Mouse (Mus musculus) left cerebral cortex, adult 11 months (tissue): ENCODE results near the gene Klhl26.

ENCODE experiments used
- DNase-seq: peaks from one replicate; pipeline ENCODE4 v3.0.0; 2022; ENCODE audit warnings: low spot score

Gene Klhl26

DNA sequence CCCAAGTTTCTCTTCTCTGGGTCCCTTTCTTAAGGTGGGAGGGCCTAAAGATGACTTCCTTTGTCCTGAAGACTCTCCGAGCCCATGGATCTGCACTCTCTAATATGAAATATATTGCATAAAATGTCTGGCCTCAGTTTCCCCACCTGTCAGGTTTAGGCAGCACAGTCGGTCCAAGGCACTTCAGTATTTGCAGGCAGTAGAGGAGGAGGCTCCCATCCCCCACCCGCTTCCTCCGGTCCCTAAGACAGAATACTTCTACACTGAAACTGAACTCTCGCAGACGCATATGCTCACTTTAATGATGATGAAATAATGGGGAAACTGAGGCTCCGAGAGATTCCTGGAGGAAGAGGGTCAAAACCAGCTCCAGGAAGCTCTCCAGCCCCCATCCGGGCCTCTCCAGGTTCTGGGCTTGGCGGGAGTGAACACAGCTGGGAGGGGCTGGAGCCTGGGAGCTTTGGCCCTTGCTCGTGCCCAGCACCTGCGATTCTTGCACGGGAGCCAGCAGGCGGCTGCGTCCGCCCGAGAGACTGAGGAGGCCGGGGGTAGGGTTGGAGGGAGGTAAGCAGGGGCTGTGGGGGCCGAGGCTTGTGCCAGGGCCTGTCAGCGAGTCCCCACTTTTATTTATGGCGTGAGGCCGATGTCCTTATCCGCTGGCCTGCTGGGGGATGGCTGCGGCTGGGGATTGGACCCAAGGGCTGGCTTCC is 25.2 kb upstream of the Klhl26 start:
- DNase-seq, result no peak

DNA sequence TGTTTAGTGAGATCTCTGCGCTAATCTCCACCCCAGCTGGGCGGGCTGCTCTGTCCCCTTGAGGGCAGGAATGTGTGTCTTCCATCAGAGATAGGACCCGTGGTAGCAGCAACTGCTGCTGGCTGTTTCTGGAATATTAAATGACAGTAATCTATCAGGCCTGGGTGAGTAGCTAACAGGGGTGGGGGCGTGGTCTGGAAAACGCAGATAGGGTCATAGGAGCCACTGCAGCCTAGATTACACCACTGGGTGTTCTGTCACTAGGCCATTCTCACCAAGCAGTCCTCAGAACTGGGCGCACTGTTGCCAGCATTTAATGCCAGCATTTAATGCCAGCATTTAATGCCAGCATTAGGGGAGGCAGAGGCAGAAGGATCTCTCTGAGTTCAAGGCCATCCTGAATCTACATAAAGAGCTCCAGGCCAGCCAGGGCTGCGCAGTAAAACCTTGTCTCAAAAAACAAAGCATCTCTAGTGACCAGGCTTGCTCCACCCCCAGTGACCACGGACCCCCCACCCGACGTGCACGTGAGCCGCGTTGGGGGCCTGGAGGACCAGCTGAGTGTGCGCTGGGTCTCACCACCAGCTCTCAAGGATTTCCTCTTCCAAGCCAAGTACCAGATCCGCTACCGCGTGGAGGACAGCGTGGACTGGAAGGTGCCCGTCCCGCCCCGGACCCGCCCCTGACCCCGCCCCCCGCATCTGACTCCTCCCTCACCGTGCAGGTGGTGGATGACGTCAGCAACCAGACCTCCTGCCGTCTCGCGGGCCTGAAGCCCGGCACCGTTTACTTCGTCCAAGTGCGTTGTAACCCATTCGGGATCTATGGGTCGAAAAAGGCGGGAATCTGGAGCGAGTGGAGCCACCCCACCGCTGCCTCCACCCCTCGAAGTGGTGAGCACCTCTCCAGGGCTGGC is 23.9 kb upstream of the Klhl26 start:
- no peak for DNase-seq

DNA sequence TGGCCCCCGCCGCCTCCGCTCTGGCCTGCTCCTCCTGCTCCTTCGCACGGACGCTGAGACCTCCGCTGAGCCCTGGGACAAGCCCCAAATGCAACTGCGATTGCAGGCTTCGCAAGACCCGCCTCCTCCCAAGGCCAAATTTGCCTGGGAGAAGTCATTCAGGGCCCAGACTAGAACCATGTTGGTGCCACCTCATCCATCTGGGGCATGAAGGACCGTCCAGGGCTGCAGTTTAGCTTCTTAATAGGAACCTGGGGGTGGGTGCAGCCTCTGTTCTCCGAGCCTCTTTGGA is 18.9 kb upstream of the Klhl26 start:
- no peak for DNase-seq

DNA sequence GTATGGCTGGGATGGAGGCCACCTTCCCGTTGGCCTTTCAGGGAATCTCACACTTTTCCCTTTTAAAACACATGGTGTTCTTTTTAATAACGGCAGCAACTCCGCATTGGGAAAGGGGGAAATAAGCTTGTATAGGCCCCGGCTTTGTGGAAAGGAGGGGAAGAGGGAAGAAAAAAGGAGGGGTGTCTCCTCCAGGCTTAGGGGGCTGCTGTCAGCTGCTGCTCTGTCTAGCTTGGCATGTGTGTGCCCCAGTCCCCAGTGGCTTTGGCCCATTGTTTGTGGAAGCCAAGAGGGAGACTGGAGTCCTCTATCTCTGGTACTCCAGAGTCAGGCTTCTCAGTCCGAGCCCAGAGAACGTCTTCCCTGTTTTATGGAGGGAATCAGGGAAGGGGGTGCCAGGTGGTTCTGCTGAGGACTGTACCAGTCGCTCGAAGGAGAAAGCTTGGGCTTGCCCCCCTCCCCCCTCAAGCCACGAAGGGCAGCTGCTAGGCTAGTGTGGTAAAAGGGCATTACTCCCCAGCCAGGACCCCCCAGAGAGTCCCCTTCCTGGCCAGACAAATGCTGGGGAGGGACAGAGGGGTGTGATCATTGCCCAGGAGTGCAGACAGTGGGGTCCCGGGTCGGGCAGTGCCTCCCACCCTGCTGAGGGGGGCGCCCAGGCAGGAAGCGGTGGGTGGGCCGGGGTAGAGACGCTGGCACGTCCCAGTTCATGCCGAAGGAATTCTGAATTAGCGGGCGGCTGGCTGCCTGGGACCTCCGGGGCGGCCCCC is 18.4 kb upstream of the Klhl26 start:
- no peak for DNase-seq

DNA sequence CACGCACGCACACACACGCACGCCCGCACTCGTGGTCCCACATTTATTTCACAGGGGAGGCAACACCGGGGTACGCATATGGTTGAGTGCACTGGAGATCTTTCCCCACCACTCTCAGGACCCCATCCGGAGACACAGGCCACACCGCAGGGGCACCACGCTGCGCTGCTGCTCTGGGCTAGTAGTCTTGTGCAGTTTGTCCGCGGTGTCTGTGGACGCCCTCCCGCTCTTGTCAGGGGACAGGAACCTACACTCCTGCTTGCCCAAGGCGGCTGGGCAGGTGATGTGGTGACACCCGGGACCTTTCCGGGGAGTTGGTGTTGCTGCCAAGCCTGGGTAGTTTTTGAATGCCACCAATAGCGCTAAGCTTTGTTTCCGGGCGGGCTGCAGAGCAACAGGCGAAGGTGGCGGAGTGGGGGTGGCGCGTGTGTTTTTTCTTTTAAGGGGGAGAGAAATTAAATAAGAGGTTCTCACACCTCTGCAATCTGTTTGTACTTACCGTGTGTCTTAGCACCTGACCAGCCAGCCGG is 17.7 kb upstream of the Klhl26 start:
- DNase-seq, result no peak

DNA sequence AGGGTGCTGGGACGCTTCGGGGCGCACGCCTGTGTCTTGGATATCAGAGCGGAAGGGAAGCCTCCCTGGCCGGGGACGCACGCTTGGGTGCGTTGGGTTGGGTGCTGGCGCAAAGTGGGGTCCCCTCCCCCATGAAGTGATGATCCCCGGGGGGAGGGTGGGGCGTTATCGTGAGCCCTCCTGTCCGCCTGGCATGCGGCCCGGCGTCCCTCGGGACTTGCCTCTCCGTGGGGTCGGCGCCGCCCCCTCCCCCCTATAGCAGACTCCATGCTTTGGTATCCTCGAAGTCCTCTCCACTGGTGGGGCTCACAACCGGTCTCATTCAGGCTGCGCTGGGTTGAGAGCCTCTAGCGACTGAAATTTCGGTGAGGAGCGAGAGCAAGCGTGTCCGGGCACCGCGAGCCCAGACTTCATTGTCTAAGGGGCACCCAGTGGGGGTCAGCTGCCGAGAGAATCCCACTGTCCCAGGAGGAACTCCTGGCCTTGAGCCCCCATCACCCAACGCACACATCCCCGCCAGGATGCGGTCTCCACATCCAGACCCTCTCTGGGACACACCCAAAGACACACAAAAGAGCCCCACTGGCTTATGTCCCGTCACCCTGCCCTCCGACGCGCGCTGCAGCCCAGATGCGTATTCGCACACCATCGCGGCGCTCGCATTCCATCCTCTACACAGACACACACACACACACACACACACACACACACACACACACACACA is 17.1 kb upstream of the Klhl26 start:
- DNase-seq, result no peak

DNA sequence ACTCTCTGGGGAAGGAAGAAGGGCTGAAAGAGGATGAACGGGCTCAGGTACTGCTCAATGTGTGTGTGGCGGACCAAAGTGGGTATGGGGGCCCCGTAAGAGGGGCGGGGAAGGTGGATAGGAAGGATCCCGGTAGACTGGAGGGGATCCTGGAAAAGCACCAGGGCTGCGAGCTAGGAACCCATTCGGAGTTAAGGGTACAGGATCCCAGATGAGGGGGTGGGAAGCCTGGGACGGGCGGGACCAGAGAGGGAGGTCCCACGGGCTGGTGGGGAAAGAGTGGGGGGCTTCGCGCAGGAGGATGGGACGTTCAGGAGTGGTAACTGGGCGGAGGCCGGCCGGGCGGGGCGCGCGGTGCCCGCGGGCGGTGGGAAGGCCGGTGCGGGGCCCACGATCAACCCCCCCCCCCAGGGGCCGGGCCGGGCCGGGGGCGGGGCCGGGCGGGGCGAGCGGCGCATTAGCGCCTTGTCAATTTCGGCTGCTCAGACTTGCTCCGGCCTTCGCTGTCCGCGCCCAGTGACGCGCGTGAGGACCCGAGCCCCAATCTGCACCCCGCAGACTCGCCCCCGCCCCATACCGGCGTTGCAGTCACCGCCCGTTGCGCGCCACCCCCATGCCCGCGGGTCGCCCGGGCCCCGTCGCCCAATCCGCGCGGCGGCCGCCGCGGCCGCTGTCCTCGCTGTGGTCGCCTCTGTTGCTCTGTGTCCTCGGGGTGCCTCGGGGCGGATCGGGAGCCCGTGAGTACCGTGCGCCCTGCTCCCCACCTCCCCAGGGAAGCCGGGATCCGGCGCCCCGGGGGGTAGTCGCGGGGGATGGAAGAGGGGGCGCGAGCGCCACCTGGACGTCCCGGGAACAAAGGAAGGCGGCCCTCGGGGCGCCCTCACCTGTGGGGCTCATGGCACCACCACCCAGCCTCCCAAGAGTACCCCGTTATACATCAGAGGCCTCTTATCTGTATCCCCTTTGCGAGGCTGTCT is 16.2 kb upstream of the Klhl26 start, which contains the start of gene Crlf1:
Crlf1 (plus strand) TSS at position 495 of the 977 bp plus-strand sequence.
- DNase-seq, result no peak

DNA sequence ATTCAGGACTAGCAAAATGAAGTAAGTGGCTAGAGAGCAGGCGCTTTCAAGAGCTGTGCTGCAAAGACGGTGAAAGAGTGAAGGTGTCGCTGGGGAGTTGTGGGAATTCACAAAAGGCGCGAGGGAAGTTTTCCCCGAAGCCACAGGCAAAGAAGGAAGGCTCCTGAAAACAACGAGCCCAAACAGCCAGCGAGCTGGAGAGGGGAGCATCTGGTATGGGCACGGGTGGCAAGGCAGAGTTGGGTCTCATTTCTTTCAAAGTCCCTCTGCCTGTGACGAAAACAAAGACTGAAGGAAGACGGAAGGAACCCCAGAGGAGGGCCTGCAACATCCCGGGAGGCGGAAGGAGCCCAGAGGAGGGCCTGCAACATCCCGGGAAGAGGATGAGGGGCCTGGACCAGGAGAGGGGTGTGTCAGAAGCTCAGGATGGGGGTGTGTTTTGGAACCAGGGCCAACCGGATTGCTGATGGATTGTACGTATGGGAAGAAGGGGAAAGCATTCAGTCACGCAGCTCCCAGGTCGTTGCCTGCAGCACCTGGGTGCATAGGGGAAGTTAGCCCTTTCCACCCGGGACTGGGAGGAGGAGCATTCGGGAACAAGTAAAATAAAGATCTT is 14.2 kb upstream of the Klhl26 start:
- DNase-seq, result no peak

DNA sequence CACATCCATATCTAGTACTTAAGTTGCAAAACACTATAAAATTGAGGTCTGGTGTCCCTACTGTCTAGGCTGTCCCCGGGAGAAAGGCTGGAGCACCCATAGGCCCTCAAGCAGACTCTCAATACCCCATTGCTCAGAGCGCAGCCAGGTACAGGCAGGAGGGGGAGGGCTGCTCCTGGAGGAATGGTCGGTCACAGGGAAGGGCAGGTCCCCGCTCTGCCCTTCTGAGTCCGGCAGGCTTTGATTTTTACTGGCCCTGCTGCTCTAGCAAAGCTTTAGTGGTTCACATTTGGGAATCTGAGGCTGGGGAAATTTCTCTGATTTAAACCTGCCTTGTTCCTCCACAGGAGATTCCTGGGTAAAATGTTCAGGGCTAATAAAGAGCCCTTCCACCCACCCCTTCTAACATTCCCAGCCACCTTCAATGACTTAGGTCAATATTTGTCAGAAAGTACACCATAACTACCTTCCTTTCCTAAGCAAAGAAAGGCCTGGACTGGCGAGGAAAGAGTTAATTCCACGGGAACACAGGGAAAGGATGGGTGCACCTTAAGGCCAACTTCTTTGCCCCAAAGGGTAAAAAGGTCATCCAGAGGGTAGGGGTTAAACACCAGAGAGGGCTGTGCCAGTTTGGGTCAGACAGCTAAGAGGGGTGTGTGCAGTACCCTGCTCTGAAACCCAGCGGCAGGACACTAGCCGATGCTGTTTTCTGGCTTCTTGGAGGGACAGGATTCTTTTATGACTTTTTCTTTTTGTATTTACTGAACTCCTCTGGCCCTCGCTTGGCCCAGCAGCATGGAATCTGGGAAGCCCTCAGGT is 13.5 kb upstream of the Klhl26 start:
- no peak for DNase-seq

DNA sequence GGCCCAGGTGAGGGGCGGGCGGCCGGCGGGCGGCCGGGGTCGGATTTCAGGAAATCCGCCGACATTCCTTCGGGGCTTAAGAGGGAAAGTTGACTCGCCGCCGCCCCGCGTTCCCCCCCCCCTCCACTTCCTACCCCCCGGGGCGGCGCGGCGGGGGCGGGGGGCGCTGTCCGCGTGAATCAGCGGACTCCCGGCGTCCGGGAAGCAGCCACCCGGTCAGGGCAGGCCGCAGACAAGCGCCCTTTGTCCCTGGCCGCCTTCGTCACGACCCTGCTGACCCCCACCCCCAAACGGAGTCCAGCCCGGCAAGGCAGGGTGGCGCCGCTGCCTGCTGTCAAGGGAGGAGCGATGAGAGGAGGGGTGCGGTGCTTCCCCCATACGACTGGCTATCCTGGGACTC is 12.8 kb upstream of the Klhl26 start:
- no peak for DNase-seq

DNA sequence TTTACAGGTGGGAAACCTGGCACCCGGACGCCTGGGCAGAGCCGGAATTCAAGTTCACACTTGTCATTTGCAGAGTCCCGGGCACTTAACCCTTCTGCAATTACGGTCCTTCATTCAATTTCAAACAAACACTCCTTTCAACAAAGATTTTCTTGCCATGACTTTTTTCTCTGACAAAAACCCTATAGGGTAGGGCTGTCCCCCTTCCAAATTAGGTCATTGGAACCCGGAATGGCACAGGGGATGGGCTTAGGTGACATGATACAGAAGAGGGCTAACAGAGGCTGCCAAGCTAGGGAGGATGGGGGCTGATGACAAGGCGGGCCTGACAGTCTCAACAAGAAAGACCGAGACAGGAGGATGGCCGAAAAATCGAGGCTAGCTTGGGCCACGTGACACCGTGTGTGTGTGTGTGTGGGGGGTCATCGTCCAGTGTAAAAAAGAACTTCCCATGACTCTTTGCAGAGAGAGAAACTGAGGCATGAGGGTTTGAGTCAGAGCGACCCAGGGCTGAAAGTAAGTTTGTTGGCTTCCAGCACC is 12.2 kb upstream of the Klhl26 start:
- no peak for DNase-seq

DNA sequence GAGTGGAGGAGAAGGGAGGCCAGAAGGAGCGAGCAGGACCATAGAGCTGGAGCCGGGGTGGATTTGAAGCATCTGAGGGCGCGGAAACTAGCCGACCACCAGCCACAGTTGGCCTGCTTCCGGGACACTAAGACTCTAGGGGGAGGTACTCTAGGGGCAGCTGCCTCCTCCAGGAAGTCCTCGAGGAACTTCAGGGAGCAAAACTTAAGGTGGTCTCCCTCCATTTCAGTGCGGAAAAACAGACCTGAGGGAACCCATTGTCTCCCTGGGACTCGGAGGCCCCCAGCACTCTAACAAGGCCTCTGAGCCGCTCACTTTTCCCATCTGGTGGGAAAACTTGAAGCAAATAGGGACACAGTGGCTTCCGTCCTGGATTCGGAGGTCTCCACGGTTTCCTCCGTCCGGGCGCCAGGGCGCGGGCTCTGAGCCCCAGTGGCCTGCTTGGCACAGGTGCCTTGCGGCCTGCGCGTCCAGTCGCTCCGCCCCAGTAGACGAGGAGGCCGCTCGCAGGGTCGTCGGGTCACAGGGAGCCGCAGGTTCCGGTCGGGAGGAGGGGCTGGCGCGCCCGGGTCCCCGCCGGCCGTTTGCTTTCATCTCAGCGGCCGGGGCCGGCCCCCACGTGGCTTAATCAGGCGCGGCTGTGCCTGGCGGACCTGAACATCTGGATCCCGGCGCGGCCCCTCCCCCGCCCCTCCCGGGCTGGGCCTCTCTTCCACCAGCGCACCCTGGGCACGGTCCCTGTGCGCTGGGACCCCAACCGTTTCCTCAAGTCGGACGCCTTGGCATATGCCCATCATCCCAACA is 11.4 kb upstream of the Klhl26 start:
- DNase-seq, result no peak

DNA sequence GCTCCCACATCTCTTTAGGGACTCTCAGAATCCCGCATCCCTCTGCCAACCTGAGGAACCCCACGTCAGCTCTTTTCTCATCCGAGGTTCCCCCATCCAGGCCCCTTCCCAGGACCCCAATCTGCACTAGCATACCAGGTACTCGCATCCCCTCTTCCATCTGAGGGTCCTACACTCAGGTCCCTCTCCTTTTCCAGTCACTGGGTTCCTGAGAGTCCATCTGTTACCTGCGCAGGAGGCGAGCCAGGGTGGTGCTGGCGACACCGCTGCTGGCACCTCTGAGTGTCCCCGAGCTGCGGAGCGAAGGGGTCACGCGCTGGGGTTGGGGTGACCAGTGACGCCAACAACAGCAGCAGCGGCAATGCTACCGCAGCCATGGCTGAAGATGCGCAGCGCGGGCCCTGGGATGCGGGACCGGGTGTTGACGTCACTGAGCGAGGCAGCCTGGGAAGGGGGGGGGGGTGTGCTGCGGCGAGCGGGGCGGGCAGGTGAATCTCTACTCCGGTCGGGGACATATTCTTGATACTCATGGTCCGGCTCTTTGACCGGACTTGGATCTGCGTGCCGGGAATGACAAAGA is 10.3 kb upstream of the Klhl26 start, which contains the start of gene Tmem59l:
Tmem59l (minus strand) TSS at position 418 of the 580 bp plus-strand sequence.
- no peak for DNase-seq

DNA sequence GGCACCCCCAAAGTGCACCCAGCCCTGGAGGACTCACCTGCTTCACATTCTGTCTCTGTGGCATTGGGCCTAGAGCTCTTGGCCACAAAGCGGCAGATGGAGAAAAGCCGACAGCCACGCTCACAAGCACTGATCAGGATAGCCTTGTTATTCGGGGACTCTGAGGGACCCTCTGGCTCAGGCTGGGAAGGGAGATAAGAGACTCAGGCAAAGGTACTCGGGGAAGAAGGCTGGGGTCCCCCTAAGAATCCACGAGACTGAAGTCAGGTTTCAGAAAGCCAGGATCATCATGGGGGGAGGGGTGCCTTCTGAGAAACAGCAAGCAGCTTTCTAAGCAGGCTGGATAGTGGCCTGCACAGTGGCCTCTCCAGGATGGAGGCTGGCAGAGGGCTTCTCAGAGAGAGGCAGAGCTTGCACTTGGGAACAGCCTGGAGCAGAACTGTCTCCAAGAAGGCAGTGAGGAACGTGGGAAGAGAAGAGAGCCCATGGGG is 9.5 kb upstream of the Klhl26 start:
- no peak for DNase-seq

DNA sequence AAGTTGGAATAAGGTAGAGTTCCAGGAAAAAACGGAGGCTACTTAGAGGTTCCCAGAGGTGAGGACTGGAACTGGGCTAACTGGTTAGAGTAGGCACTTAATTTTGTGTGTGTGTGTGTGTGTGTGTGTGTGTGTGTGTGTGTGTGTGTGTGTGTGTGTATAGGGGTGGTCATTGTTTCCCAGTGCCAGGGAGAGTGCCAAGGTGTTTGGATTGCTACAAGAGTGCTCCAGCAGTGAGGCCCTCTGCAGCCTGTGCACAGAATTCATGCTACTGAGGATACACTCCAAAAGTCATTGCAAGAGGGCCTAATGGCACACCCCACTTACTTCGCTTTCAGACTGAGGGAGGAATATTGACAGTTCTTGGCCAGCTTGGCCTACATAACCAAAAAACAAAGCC is 6.2 kb upstream of the Klhl26 start:
- no peak for DNase-seq

DNA sequence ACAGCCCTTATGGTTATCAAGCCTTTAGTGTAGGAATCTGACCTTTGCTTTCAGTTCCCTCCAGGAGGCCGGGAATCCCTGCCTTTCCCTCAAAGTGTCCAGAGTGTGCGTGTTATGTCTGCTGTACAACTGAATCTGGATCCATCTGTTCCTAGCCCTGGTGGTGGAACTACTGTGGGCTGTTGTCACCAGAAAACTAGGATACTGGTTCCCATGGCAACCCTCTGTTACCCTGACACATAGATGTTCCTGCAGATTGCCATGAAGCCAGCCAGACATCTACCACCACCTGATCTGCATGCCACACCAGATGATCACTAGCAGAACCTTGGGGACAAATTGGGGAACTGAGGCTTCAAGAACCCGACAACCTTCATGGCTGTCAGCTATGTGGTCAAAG is 5.1 kb upstream of the Klhl26 start:
- no peak for DNase-seq

DNA sequence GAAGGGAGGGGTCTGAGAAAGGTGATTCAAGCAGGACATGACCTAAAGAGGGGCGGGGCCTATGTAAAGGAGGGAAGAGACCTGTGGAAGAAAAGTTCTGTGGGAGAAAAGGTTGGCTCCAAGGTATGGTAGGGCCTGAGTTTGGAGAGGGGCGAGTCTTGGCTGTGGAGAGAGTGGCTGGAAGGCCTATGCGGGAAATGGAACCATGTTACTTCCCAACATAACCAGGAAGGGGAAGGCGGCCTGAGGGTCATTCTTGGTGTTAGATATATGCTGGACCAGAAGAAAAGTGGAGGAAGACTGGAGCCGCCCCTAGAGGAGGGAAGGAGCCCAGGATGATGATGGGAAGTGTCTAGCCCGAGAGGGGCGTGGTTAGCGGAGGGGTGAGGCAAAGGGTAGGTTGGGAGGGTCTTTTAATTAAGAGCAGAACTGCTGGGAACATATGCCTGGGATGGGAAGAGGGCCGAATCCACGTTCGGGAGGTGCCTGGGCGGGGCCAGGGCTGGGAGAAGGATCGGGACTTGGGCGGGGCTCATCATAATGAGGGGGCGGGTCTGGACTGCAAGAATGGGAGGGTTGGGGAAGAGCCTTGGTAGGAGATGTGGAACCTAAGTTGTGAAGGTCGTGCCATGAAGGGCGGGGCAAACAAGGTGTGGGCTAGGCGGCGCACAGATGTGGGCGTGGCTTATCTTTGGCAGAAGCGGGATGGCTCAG is 658 bp upstream of the Klhl26 start:
- no peak for DNase-seq
